Mouse (Mus musculus) T-helper 17 cell (primary cell): ENCODE data around the gene Eef1a2.

Experiments used
- in situ Hi-C, 2 experiments: fragments of 300-600 bp; cut with MboI, MseI; formaldehyde crosslinking; loops; 1 replicate in 1 of 2; 2 replicates in 1 of 2; pipeline ENCODE4 v1.15.1; 2025; ENCODE audit warnings: high pct_unique_total_duplicates in 2 of 2

The Eef1a2 gene

DNA sequence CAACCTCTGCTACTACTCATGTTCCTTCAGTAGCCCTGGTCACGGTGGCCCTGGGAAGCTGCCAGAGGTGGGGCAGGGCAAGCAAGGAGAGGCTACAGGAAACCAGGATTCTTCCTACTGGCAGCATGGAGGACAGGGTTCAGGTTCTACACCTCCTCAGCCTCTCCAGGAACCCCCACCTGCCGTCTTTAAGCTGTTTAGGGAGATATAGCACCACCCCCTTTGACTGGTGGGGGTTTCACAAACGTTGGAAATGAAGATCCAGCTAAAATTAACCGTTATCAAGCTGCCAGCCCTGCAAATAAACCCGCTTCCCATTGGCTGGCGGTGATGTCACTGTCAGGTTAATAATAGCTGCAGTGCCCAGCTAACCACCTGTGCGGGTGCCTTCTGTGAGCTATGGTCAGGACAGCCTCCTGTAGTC lies 2.3 kb upstream of the Eef1a2 start:
- in situ Hi-C loops: no loop called here

GRCm38 (mm10) chr2:181158471-181158870 lies 1.7 kb upstream of the Eef1a2 start:
- in situ Hi-C loops: no loop called here

- in situ Hi-C loops: no loop called here
These were observed 995 bp upstream of the Eef1a2 start for GRCm38 (mm10) chr2:181157716-181158302.

DNA sequence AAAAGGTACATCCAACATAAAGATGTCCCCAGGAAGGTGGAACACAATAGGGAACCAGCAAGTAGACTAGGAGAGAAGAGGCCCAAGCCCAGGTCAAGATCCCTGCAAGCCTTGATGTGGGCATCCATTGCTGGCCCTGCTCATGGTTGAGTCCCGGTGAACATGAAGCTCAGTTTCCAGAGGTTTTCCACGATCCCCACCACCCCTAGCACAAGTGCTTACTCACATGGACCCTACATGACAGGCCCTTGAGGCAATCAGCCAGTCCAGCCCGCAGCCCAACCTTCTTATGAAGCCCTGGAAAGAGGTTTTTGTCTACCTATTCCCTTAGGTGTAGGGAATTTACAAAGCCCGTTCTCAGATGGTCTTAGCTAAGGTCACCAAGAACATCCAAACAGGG lies 366 bp upstream of the Eef1a2 start:
- in situ Hi-C loops: no loop called here

- in situ Hi-C loops: no loop called here
These were observed 1.0 kb downstream of the Eef1a2 start for GRCm38 (mm10) chr2:181155801-181156200.

DNA sequence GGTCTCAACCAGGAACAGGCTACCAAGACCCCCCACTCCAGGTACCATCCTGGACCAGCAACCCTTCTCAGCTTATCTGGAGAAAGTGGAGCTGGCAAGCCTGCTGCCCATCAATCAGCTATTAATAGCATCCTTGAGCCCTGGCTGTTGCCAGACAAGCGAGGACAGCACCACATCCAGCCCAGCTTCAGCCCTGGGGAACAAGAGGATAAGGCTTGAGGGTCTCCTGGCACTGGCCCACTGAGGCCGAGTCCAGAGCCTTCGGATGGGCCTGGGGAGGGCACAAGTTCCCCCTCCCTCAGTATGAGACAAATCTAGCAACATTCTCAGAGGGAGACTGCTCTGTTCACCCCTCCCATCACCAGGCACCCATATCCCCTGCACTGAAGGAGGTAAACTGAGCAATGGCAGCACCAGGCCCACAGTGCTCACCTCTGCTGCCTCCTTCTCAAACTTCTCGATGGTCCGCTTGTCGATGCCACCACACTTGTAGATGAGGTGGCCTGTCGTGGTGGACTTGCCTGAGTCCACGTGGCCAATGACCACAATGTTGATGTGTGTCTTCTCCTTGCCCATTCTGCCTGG lies 1.9 kb downstream of the Eef1a2 start:
- in situ Hi-C loops: no loop called here

- in situ Hi-C loops: no loop called here
These were observed 2.5 kb downstream of the Eef1a2 start for GRCm38 (mm10) chr2:181154361-181154760.

DNA sequence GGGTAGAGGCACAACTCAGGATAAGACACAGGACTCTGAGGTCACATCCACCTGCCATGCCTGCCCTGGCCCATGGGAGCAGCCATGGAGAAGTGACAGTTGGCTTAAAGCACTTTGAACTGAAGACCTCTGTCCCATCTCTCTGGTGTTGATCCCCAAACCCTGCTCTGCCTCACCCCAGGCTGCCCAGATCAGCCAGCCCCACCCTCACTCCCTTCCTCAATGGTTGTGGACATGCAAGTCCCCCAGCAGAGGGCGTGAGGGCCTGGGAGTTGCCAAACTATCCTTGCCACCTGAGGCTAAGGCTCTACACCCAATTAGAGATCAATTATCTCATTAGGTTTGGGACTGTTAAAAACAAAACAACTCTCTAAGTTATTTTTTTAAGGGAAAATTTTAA lies 3.0 kb downstream of the Eef1a2 start:
- in situ Hi-C loops: no loop called here

DNA sequence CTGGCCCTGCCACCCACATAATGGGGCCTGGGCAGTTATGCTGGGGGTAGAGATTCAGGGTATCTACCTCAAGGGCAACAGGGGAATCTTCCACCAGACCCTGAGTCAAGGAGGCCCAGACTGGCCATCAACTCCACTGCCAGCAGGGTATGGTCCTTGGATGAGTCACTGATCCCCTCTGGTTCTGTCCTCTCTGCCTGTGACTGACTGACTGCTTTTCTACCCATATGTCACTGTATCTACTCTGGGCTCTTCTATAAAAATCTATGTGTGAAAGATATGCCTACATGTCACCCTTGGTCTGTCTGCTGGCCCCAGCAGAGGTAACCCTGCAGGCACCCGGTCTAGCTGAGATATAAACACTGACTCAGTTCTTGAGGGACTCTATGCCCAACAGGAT lies 3.7 kb downstream of the Eef1a2 start:
- in situ Hi-C loops: no loop called here

DNA sequence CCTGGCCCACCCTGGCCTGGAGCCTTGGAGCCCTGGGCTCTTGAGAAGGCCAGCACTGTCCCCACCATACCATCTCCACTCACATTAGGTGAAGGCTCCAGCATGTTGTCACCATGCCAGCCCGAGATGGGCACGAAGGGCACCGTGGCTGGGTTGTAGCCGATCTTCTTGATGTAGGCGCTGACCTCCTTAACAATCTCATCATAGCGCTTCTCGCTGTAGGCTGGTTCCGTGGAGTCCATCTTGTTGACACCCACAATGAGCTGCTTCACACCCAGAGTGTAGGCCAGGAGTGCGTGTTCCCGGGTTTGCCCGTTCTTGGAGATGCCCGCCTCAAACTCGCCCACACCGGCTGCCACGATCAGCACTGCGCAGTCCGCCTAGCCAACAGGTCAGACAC lies 4.1 kb downstream of the Eef1a2 start:
- in situ Hi-C loops: no loop called here

DNA sequence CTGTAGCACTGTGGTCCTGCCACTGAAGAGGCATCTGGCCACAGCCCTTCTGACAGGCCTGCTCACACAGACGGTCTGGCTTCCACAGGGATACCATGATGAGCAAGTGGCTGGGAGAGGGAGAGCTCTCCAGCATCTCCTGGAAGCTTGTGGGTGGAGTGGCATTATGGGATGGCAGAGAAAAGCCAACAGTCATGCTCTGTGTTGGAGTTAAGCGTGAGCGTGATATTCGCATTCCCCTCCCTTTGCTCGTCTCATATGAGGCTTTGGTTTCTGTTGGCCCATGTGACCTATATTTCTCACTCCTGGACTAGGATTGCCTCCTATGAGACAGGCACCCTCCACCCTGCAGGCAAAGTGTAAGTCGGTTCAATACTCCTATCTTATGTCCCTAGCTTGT lies 6.5 kb downstream of the Eef1a2 start:
- in situ Hi-C loops: no loop called here

DNA sequence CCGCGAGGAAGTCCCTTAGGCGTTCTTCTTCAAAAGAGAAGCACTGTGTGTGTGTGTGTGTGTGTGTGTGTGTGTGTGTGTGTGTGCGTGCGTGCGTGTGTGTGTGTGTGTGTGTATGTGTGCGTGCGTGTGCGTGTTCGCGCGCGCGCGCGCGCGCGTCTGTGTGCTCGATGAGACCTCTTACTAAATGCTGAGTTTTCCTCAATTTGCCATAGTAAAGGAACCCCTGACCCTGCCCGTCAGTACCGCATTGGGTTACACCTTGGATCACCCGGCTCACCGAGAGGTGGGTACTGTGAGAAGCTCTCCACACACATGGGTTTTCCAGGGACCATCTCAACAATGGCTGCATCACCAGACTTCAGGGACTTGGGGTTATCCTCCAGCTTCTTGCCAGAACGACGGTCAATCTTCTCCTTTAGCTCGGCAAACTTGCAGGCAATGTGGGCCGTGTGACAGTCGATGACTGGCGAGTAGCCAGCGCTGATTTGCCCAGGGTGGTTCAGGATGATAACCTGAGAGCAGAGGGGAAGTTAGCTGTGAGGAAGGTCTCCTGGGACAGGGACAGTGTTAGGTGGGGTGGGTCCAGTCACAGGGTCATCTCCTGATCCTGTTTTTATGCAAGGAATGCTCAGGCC lies 8.4 kb downstream of the Eef1a2 start:
- in situ Hi-C loops: no loop called here

GRCm38 (mm10) chr2:181147546-181148317 lies 9.1 kb downstream of the Eef1a2 start:
- in situ Hi-C loops: no loop called here

GRCm38 (mm10) chr2:181146976-181147545 lies 9.8 kb downstream of the Eef1a2 start:
- in situ Hi-C loops: no loop called here

DNA sequence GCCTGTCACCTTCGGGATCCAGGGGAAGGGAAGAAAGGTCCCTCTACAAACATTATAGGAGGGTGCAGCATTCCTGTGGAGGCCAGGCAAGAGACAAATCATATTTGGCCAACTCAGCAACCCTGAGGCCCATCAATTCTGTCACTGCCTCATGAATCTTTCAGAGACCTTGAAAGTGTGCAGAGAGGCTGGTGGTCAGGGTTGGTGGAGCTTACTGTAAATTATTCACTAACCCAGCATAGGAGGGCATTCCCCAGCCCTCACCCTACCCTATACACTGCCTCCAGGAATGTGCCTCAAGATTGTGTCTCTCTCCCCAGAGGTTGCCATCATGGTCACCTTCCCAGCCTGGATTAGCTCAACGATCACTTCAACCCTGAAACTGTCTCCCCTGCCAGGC lies 12.1 kb downstream of the Eef1a2 start:
- in situ Hi-C loops: no loop called here

DNA sequence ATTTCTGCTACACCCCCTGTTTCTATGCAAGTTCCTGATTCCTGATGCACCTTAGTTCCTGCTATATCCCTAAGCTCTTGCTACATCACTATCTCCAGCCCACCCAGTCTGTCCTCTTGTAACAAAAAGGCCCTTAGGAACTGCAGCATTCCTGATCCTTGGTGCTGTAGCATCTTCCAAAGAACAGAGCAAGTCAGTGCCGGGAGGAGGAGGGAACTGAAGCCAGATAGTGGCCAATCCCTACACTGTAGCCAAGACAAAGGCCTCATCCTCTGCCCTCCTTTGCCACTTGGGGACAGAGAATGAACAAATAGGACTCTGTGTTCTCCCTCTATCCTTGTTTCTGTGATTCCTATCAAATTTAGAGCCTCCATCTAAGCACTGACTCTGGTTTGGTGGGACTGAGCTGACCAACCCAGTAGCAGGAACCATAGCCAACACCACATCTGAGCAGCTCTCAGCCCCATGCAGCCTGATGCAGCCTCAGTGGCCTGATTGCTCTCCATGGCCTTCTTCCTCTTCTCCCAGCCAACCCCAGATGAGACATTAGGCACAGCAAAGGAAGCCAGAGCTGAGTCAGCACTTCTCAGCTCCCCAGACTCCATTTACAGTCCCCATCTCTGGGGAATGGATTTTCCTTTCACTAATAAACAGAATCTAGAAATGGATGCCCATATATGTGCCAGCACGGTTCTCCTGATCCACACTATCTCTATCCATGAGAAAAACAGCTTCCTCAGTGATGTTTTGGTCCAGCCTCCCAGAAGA lies 13.1 kb downstream of the Eef1a2 start:
- in situ Hi-C loops: no loop called here

GRCm38 (mm10) chr2:181142703-181143135 lies 14.1 kb downstream of the Eef1a2 start:
- in situ Hi-C loops: no loop called here

DNA sequence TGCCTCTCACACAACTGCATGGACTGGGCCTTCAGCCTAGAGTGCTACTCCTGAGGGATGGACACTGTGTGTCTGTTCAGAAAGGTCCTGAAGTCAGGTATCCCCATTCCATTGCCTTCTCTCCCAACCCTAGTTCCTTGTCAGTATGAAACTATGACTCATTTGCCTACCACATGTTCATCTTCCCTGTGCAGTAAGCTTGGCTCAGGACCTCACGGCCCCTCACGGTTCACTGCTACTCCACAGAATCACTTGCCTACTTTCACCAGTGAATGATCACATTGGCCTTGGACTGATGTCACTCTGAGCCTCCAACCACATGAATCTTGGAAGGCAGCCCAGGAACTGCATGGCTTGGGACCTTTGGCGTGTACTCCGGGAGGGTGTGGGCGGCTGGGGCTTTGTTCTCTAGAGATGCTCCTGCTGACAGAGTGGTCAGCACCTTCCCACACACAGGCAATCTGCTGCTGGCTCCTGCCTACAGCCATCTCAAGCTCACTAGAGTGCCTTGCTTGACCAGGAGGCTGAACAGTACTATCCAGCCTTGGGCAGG lies 17.1 kb downstream of the Eef1a2 start:
- in situ Hi-C loops: no loop called here

GRCm38 (mm10) chr2:181136934-181137333 lies 19.9 kb downstream of the Eef1a2 start:
- in situ Hi-C loops: no loop called here

GRCm38 (mm10) chr2:181135446-181135818 lies 21.4 kb downstream of the Eef1a2 start:
- in situ Hi-C loops: no loop called here
